Mouse (Mus musculus) heart, postnatal 0 days (tissue): ENCODE data around the gene Polr1a. TPM values are rescaled to one million over a fixed set of nuclear protein-coding genes. Genes with fewer than 3 reads are reported as not detected.

Experiments used
- ATAC-seq: fragments of 200-750 bp; cut with Nextera tagmentation; 2 replicates; pipeline ENCODE4 v1.8.0; 2017; ENCODE audit warnings: low read depth, moderate number of reproducible peaks, moderate library complexity; ENCODE audit not compliant: insufficient read depth
- DNase-seq: peaks from one replicate; pipeline ENCODE4 v3.0.0-alpha.2; 2016; ENCODE audit warnings: low spot score
- H3K27ac ChIP-seq: fragments of 300-500 bp; sonication (generic); 2 replicates; pipeline ENCODE4 v1.5.1; 2014; ENCODE audit warnings: low read depth, mild to moderate bottlenecking
- H3K27me3 ChIP-seq: fragments of 300-500 bp; sonication (generic); 2 replicates; pipeline ENCODE4 v1.6.1; 2014; ENCODE audit warnings: low read length, mixed read lengths; ENCODE audit not compliant: control insufficient read depth, insufficient read depth
- H3K36me3 ChIP-seq: fragments of 300-500 bp; sonication (generic); replicated peaks from 2 replicates; pipeline ENCODE4 v1.6.1; 2014; ENCODE audit warnings: low read length, mixed read lengths; ENCODE audit not compliant: control insufficient read depth, insufficient read depth
- H3K4me1 ChIP-seq: fragments of 300-500 bp; sonication (generic); 2 replicates; pipeline ENCODE4 v1.6.1; 2014; ENCODE audit warnings: antibody characterized with exemption; ENCODE audit not compliant: control insufficient read depth, insufficient read depth
- H3K4me2 ChIP-seq: fragments of 300-500 bp; sonication (generic); 2 replicates; pipeline ENCODE4 v1.6.1; 2014; ENCODE audit warnings: low read depth, mild to moderate bottlenecking, low read length, moderate library complexity
- H3K4me3 ChIP-seq: fragments of 300-500 bp; sonication (generic); 2 replicates; pipeline ENCODE4 v1.5.1; 2014; ENCODE audit warnings: low read depth, low read length
- H3K9ac ChIP-seq: fragments of 300-500 bp; sonication (generic); replicated peaks from 2 replicates; pipeline ENCODE4 v1.6.1; 2014; ENCODE audit warnings: low read depth, low read length, mixed read lengths
- H3K9me3 ChIP-seq: fragments of 300-500 bp; sonication (generic); replicated peaks from 2 replicates; pipeline ENCODE4 v1.6.1; 2016; ENCODE audit warnings: low read length; ENCODE audit not compliant: control insufficient read depth
- CTCF ChIP-seq: IDR thresholded peaks from 2 replicates; pipeline ENCODE4 v1.5.1; 2016; ENCODE audit warnings: antibody characterized with exemption, control low read depth, low read depth
- EP300 ChIP-seq: IDR thresholded peaks from 2 replicates; pipeline ENCODE4 v1.6.1; 2016; ENCODE audit warnings: antibody characterized with exemption, low read depth
- WGBS: fragments of 180-500 bp; shearing (Covaris S2); extraction: QIAGEN DNeasy Blood & Tissue Kit; methylation state at CpG from one replicate; pipeline ENCODE4 v1.1.7; 2014; 5-methylcytosine and 5-hydroxymethylcytosine counted together
- polyA plus RNA-seq: library from polyadenylated mRNA; unstranded; fragments of >200 nt; fragmentation: Nextera tagmentation; extraction: Ambion mirVana; gene quantifications from 2 replicates; pipeline ENCODE4 v1.2.1, GENCODE M21; 2015
- total RNA-seq: library from RNA; depleted of rRNA; stranded (reverse); fragments of >200 nt; gene quantifications from 2 replicates; pipeline ENCODE4 v1.2.3, GENCODE M21; 2014; ENCODE audit warnings: low replicate concordance

Polr1a gene
- total and polyA plus RNA-seq, 2 experiments from 2014 or later, result 17.8 to 32.0 TPM

DNA sequence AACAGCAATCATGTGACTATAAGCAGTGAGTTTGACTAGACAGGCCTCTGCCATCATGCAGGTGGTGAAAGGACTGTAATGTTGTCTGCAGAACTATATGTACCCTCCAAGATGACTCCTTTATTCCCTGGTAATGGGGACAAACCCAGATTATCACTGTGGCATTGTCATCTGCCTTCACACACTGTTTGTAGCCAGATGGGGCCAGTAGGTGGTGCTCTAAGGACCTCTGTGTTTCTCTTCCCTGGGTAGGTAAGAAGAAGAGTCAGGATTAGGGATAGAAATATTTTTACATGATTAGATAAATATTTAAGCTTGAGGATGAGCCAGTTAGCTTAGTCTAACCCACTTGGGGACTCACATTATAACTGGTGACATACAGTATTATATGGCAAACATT is 19.1 kb downstream of the Polr1a start:
- no peak overlapping the region for H3K9ac ChIP-seq
- H3K27me3 ChIP-seq, result no peaks in the 10 kb centered on the region
- peaks cover 75% of the 10 kb centered on the region for H3K36me3 ChIP-seq
- H3K9me3 ChIP-seq, result no peaks in the 10 kb centered on the region
- H3K27ac ChIP-seq, result no peak overlapping the region
- no peak overlapping the region for H3K4me2 ChIP-seq
- ATAC-seq (no peak), DNase-seq (peak; percentile 66)
- H3K4me1 ChIP-seq, result no peaks in the 10 kb centered on the region
- H3K4me3 ChIP-seq, result no peak overlapping the region
- TF ChIP-seq CTCF, result peak; percentile 88
- no peak for TF ChIP-seq EP300

DNA sequence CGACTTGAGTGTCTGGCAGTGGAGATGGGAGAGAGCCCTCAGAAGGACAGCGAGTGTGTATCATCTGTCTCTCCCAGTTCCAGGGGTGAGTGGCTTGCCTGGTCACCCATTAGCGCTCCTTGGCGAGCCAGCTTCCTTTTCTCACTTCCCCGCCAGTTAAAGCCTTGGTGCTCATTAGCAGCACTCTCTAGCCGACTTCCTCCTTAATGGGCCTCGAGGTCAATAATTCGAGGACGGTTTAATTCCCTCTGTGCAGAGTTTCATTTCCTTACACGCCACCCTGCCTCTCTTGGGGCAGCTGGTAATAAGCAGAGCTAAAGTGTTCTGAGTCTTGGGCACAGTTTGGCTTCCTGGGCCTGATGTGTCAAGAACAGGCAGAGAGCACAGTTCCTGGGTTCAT is 21.2 kb downstream of the Polr1a start:
- Histone ChIP-seq H3K27ac (no peak overlapping the region), H3K9ac (no peak overlapping the region), H3K36me3 (peaks cover 60% of the 10 kb centered on the region), H3K27me3 (no peaks in the 10 kb centered on the region), H3K4me2 (no peak overlapping the region), H3K4me1 (peaks cover 12% of the 10 kb centered on the region), H3K9me3 (no peaks in the 10 kb centered on the region), H3K4me3 (no peak overlapping the region)
- TF ChIP-seq EP300 (no peak), CTCF (no peak)
- DNase-seq, result no peak
- no peak for ATAC-seq
- 86% methylated on average over 10 of the region's 10 CpGs for WGBS

DNA sequence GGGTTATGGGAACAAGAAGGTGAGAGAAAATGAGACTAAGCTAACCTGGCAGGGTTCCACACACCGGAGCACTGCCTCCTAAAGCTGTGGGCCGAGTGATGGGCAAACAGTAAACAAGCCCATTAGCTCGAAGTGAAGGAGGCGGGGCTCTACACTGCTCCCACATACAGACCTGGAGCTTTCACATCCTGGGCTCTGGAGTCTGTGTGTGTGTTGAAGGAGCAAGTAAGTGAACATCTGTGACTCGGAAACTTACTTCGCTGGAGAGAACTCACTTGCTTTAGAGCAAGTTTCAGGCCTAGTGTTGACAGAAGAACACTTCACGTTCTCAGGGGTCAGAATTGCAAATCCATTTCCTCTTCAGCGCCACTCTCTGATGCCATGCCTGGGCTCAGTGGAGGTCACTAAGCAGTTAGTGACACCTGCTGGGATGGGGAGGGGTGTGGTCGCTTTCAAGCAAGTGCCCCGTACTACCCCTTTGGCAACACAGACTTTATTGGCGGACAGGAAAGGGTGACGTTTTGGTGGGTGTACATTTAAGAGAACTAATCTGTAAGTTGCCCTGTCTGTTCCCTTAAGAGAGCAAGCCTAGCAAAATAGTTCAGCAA is 22.1 kb downstream of the Polr1a start:
- no peak overlapping the region for H3K27ac ChIP-seq
- H3K4me1 ChIP-seq, result peaks cover 21% of the 10 kb centered on the region
- no peak overlapping the region for H3K4me2 ChIP-seq
- no peak overlapping the region for H3K9ac ChIP-seq
- ATAC-seq (no peak), DNase-seq (no peak)
- TF ChIP-seq EP300 (no peak), CTCF (no peak)
- peaks cover 58% of the 10 kb centered on the region for H3K36me3 ChIP-seq
- no peaks in the 10 kb centered on the region for H3K9me3 ChIP-seq
- no peak overlapping the region for H3K4me3 ChIP-seq
- WGBS, result 75% methylated on average over 12 of the region's 12 CpGs
- no peaks in the 10 kb centered on the region for H3K27me3 ChIP-seq

DNA sequence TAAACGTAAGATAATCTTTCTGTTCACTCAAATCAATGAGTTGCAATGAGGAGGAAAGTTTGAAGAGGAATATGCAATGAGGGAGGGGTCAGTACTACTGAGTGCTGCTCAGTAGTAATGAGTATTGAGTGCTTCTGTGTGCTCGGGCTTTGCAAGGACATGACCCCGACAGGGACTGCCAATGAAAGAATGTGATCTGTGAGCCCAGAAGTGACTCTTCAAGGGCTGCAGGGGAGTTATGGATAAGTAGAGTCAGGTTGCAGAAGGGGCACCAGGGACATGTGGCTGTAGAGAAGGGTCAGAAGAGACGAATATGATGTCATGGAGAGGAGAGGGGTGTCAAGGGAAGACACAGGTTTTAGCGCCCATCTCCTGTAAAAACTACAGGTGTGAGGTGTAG is 23.5 kb downstream of the Polr1a start:
- TF ChIP-seq CTCF, result no peak
- Histone ChIP-seq H3K27ac (no peak overlapping the region), H3K9ac (no peak overlapping the region), H3K36me3 (peaks cover 58% of the 10 kb centered on the region), H3K4me1 (peaks cover 24% of the 10 kb centered on the region), H3K27me3 (no peaks in the 10 kb centered on the region), H3K4me2 (no peak overlapping the region), H3K4me3 (no peak overlapping the region), H3K9me3 (no peaks in the 10 kb centered on the region)
- ATAC-seq (no peak), DNase-seq (no peak)
- WGBS, result 51% methylated on average over 5 of the region's 5 CpGs

DNA sequence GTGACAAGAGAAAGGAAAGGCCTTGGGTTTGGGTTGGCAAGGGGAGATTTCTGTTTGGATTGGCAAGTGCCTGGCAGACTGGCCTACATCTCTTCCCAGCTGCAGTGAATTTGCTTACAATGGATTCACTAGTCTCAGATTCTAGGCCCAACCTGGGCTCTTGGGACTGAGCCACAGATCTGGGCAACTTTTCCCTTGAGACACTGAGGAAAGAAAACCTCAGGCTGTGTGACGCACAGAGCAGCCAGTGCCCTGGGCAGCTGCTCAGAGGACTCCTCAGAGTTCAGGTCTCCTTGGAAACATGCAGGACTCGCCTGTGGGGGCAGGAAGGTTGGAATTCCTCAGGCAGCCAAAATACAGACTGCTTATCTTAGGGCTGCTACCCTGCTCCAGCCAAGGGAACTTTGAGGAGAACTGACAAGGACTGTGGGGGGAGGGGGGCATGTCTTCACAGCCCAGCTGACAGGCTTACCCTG is 25.3 kb downstream of the Polr1a start:
- TF ChIP-seq EP300, result peak; percentile 53; the same call in 1 of the 2 replicates
- no peak for TF ChIP-seq CTCF
- peaks cover 66% of the 10 kb centered on the region for H3K36me3 ChIP-seq

DNA sequence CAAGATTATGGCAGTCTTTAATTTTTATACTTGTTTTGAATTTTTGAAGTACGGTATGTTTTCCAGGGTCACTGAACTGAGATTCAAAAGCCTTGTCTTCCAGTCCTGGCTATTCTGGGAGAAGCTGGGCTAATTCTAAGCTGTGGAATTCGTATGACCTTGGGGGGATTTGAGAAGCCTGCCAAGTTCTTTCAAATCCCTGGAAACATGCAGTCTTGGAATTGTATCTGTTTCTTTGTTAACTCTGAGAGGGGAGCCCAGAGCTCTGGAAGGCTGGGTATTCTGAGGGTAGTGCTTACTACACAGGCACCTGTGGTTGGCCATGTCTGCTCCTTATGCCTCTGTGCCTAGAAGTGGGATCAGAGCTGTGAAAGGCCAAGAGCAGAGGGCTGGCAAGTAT is 26.9 kb downstream of the Polr1a start:
- H3K4me3 ChIP-seq, result no peak overlapping the region
- TF ChIP-seq CTCF, result no peak
- no peak for TF ChIP-seq EP300
- no peaks in the 10 kb centered on the region for H3K9me3 ChIP-seq
- H3K9ac ChIP-seq, result no peak overlapping the region; the same call in 1 of the 2 replicates
- H3K4me2 ChIP-seq, result no peak overlapping the region
- H3K4me1 ChIP-seq, result peaks cover 28% of the 10 kb centered on the region
- H3K27ac ChIP-seq, result peak overlapping the region; percentile 70
- WGBS, result 15% methylated on average over 2 of the region's 2 CpGs
- ATAC-seq (no peak), DNase-seq (peak; percentile 43)
- H3K36me3 ChIP-seq, result peaks cover 50% of the 10 kb centered on the region
- no peaks in the 10 kb centered on the region for H3K27me3 ChIP-seq

More for the DNA sequence above, 25.3 kb downstream of the Polr1a start:
- peak; percentile 78 for DNase-seq
- Histone ChIP-seq H3K4me2 (no peak overlapping the region), H3K27ac (peak overlapping the region; percentile 71), H3K9ac (no peak overlapping the region), H3K27me3 (no peaks in the 10 kb centered on the region), H3K9me3 (no peaks in the 10 kb centered on the region), H3K4me1 (peaks cover 24% of the 10 kb centered on the region), H3K4me3 (no peak overlapping the region)
- 8% methylated on average over 2 of the region's 2 CpGs for whole genome bisulfite sequencing
- peak; percentile 84 for ATAC-seq
